Mouse (Mus musculus): ENCODE data around the gene Hpf1.

Hpf1 gene

GRCm38 (mm10) chr8:60889843-60890519 is at the start of gene Hpf1:
TSS of gene Hpf1 (plus strand) at chr8:60890418.
- DNase-seq, result peak; percentile 94

GRCm38 (mm10) chr8:60842388-60842787 is 47.8 kb upstream of the Hpf1 start:
- DNase-seq, result no peak

GRCm38 (mm10) chr8:60857559-60857958 is 32.7 kb upstream of the Hpf1 start:
- DNase-seq, result no peak

GRCm38 (mm10) chr8:60858091-60858490 is 32.1 kb upstream of the Hpf1 start:
- DNase-seq, result no peak

- DNase-seq, result no peak
Measured at GRCm38 (mm10) chr8:60858911-60859476, 31.2 kb upstream of the Hpf1 start.

GRCm38 (mm10) chr8:60859605-60860004 is 30.6 kb upstream of the Hpf1 start:
- no peak for DNase-seq

- DNase-seq, result no peak
Measured at GRCm38 (mm10) chr8:60860749-60861148, 29.5 kb upstream of the Hpf1 start.

GRCm38 (mm10) chr8:60861783-60862182 is 28.4 kb upstream of the Hpf1 start:
- DNase-seq, result no peak

- DNase-seq, result no peak
Measured at GRCm38 (mm10) chr8:60864875-60865274, 25.3 kb upstream of the Hpf1 start.

GRCm38 (mm10) chr8:60865504-60866114 is 24.6 kb upstream of the Hpf1 start:
- DNase-seq, result peak; percentile 75

- no peak for DNase-seq
Measured at GRCm38 (mm10) chr8:60867468-60868115, 22.6 kb upstream of the Hpf1 start.

- no peak for DNase-seq
Measured at GRCm38 (mm10) chr8:60868236-60868965, 21.8 kb upstream of the Hpf1 start.

- DNase-seq, result no peak
Measured at GRCm38 (mm10) chr8:60869761-60870160, 20.5 kb upstream of the Hpf1 start.

GRCm38 (mm10) chr8:60870231-60871193 is 19.7 kb upstream of the Hpf1 start:
- DNase-seq, result no peak

GRCm38 (mm10) chr8:60878617-60879016 is 11.6 kb upstream of the Hpf1 start:
- DNase-seq, result no peak

GRCm38 (mm10) chr8:60883419-60884137 is 6.6 kb upstream of the Hpf1 start:
- no peak for DNase-seq

- no peak for DNase-seq
Measured at GRCm38 (mm10) chr8:60886736-60887135, 3.5 kb upstream of the Hpf1 start.

GRCm38 (mm10) chr8:60889131-60889842 is 931 bp upstream of the Hpf1 start:
- no peak for DNase-seq

GRCm38 (mm10) chr8:60890520-60890874 is 279 bp downstream of the Hpf1 start:
- DNase-seq, result no peak

- no peak for DNase-seq
Measured at GRCm38 (mm10) chr8:60891757-60892156, 1.5 kb downstream of the Hpf1 start.

- no peak for DNase-seq
Measured at GRCm38 (mm10) chr8:60895878-60896277, 5.7 kb downstream of the Hpf1 start.
